Mouse (Mus musculus) kidney, adult 9 months (tissue): ENCODE measurements around the gene St14.
"Not testable (repeated sequence)": the region's sequence is repeated elsewhere in the genome, so short reads cannot be mapped to it uniquely, and the experiment has no call there.

Experiments used
- DNase-seq: peaks from one replicate; pipeline ENCODE4 v3.0.0; 2022

Gene St14

DNA sequence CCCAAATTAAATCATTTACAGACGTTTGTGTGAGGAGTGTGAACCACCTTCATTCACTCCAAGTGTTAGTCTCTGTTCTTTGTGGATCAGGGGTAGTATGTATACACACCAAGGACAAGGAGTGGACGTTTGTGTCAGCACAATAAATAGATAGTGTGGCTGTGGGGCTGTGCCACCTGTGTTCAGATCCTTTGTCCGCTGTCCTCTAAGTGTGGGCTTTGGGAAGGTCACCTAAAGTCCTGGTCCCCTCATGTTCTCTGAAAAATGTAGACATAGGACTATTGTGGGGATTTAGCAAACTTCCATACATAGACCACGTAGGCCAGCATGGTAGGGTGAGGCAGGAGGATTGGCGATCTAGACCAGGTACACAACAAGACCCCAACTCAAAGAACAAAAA, 46.1 kb downstream of the St14 start:
- DNase-seq: no peak

DNA sequence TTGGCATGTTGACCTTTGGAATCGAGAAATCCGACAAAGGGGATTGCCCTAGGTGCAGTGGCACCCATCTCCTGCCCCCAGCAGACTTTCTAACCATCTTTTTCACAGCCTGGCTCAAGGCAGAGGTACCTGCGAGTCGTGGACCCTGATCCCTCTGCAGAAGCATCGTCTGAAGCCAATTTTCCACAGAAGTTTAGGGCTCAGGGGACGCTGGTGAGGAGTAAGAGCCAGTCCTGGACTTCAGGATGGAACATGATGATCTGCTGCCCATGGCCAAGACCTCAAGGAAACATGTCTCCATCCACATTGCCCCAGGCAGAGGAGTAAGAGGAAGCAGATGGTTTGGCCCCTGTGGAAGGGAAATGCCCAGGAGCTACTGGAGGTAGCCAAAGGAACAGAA, 48.9 kb downstream of the St14 start:
- no peak for DNase-seq

DNA sequence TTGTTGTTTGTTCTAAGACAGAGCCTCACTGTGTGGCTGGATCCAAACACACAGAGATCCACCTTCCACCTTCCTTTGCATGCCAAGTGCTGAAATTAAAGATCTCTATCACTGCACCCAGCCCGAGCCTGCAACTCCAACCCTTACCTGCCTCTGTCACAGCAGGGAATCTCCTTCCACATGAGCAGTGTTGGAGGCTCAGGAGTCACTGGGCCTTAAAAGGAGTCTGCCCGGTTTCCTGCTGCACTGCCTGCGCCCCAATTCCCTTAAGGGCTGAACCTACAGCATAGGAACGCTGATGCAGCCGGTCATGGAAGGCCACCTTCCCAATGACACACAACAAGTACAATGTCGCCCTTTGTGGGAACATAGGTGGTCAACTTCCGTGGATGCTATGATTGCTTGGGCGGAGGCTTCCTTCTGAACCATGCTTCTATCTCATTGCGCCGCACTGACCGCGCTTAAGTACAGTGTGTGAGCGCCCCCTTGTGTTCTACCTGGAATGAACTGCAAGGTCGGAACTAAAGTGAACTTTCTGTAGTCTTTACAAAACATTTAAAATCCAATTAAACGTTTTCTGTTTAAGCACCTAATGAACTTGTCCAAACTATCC, 49.5 kb downstream of the St14 start:
- peak; percentile 68 for DNase-seq

DNA sequence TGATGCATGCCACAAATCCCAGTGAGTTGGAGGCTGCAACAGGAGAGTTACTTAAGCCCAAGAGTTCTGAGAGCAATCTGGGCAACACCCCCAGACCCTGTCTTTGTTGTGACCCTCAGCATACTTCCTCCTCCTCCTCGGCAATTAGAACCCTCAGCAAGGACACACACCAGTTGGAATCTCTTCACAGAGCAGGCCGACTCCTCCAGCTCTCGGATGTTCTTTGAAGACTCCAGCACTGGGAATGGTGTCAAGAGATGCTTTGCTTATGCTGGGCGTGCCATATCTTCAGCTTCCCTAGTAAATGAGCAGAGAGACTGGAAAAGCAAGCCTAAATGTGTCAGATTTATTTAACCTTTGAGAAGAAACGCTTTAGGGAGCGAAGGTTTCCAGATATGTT, 50.9 kb downstream of the St14 start:
- no peak for DNase-seq

DNA sequence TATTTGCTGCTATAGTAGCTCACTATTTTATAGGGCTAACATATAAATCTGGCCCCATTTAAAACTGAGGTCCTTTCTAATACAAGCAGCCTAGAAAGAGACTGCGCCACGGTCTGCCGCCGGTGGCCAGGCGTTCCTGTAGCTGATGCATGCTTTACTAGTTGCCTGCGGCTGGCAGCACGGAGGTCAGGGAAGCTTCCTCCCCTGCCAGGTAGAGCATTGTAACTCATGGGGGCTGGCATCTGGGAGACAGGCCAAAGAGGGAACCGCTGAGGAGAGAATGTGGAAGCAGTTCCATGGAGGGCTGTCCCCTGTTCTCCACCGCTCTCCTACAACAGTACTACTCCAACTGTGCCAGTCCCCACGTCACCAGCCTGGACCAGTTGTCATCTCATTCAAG, 56.8 kb downstream of the St14 start:
- no peak for DNase-seq

DNA sequence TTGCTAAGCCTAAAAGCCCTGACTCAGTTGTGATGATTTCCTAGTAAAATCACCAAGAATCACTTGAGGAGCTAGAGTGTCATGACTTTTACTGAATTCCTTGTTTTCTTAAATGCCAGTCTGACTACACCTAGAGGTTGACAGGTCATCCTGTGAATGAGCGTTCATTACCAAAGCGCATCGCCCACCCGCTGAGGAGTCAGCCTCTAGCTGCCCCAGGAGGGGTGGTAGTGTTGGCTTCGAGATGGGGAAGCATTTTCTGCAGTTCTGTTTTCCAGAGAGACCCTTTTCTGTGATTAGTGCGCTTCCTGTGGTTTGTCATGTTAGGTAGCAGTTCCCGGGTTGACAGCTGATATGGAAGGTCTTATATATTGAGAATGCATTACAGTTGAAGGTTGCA, 57.9 kb downstream of the St14 start:
- DNase-seq: no peak

DNA sequence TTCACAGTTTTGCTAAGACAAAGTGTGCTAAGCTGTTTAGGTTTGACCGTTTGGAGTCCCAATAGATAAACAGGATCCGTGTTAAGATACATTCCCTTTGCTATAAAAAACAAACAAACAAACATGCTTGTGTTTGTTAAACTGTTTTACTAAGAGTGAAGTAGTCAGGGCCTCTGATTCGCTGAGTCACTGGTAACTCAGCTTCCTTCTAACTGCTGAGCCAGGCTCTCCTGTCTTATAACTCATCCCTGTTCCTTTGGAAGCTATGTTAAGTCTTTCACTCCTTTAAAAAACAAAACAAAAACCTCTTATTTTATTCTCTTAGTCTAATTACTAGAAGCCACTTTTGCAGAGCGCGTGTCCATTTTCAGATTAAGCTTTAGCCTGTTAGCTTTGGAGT, 59.4 kb downstream of the St14 start:
- DNase-seq: no peak

DNA sequence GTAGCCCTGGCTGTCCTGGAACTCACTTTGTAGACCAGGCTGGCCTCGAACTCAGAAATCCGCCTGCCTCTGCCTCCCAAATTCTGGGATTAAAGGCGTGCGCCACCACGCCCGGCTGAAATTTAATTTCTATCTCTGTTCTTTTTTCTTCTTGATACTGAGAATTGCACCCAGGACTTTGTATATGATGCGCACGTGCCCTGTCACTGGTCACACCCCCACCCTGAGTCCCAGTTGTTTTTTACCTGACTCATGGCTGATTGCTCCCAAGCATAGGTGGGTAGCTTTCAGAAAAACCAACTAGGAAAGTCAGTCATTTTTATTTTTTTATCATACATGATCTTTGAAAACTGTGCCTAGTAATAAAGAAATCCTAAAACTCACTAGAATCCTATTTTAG, 60.9 kb downstream of the St14 start:
- DNase-seq: no peak

DNA sequence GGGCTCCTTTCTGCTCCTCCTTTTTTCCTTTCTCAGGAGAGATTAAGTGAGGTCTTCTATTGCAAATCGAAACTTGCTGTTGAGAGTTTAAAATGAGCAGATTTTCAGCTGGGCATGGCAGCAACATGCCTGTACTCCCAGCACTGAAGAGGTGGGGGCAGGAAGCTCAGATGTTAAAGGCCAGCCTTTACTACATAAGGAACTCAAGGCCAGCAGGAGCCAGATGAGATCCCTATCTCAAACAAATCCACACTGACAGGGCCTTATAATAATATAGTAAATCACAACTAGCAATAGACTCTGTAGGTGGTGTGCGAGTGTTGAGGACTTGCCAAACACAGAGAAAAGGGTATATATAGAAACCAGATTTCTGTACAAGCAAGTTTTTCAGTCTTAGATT, 72.9 kb downstream of the St14 start:
- no peak for DNase-seq

DNA sequence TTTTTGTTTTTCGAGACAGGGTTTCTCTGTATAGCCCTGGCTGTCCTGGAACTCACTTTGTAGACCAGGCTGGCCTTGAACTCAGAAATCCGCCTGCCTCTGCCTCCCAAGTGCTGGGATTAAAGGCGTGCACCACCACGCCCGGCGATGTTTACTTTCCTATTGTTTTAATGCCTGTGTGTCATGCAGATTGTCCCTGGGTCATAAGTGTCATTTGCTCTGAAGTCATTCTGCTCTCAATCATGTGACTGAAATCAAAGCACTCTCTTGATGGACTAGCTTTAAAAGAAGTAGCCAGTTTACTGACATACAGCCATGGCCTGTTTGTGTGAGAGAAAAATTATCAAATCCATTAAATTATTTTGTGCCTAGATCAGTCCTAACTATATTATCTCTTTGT, 80.1 kb downstream of the St14 start:
- DNase-seq: not testable (repeated sequence)

DNA sequence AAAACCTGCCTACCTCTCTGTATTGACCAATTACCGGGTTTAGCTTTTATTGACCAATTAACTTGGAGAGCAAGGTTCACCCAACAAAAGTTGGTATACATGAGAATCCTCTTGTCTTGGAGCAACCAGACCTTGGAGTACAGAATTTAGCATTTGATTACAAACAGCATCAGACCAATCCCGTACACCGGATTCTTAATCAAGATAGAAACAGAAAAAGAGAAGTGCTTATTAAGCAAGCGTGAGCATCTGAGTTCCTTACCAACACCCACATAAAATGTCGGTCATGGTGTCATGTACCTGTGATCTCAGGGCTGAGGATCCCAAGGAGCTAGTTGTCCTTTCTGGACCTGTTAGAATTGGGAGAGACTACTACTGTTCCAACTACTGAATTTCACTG, 81.4 kb downstream of the St14 start:
- no peak for DNase-seq
